Mouse (Mus musculus): ENCODE results near the gene Rho.

The Rho gene

GRCm38 (mm10) chr6:115931639-115932038, at the start of gene Rho:
Gene Rho (plus strand): TSS chr6:115931748.
- no peak for DNase-seq (ENCODE audit: low spot score in 2 of 2)

GRCm38 (mm10) chr6:115884018-115884417, 47.5 kb upstream of the Rho start:
- DNase-seq (ENCODE audit: low spot score in 2 of 2): no peak

- DNase-seq (ENCODE audit: low spot score in 2 of 2): no peak
These were observed 44.7 kb upstream of the Rho start for GRCm38 (mm10) chr6:115886894-115887293.

GRCm38 (mm10) chr6:115888296-115888695, 43.3 kb upstream of the Rho start:
- DNase-seq (ENCODE audit: low spot score in 2 of 2): no peak

GRCm38 (mm10) chr6:115890601-115891000, 40.9 kb upstream of the Rho start:
- DNase-seq (ENCODE audit: low spot score in 2 of 2): no peak

GRCm38 (mm10) chr6:115891061-115891460, 40.5 kb upstream of the Rho start:
- no peak for DNase-seq (ENCODE audit: low spot score in 2 of 2)

- DNase-seq (ENCODE audit: low spot score in 2 of 2): no peak
These were observed 40.0 kb upstream of the Rho start for GRCm38 (mm10) chr6:115891497-115892061.

GRCm38 (mm10) chr6:115892363-115892762, 39.2 kb upstream of the Rho start:
- DNase-seq (ENCODE audit: low spot score in 2 of 2): no peak

- no peak for DNase-seq (ENCODE audit: low spot score in 2 of 2)
These were observed 35.2 kb upstream of the Rho start for GRCm38 (mm10) chr6:115896346-115896745.

GRCm38 (mm10) chr6:115897117-115897516, 34.4 kb upstream of the Rho start:
- no peak for DNase-seq (ENCODE audit: low spot score in 2 of 2)

- no peak for DNase-seq (ENCODE audit: low spot score in 2 of 2)
These were observed 33.5 kb upstream of the Rho start for GRCm38 (mm10) chr6:115897926-115898520.

GRCm38 (mm10) chr6:115901062-115901461, 30.5 kb upstream of the Rho start:
- peak in 1 of 2 experiments; percentile 47 for DNase-seq (ENCODE audit: low spot score in 2 of 2)

- DNase-seq (ENCODE audit: low spot score in 2 of 2): no peak
These were observed 30.0 kb upstream of the Rho start for GRCm38 (mm10) chr6:115901489-115901931.

GRCm38 (mm10) chr6:115902545-115902944, 29.0 kb upstream of the Rho start:
- no peak for DNase-seq (ENCODE audit: low spot score in 2 of 2)

GRCm38 (mm10) chr6:115905568-115905967, 26.0 kb upstream of the Rho start:
- no peak for DNase-seq (ENCODE audit: low spot score in 2 of 2)

GRCm38 (mm10) chr6:115906455-115906854, 25.1 kb upstream of the Rho start:
- no peak for DNase-seq (ENCODE audit: low spot score in 2 of 2)

- DNase-seq (ENCODE audit: low spot score in 2 of 2): no peak
These were observed 24.7 kb upstream of the Rho start for GRCm38 (mm10) chr6:115906871-115907270.

GRCm38 (mm10) chr6:115908421-115908982, 23.0 kb upstream of the Rho start:
- no peak for DNase-seq (ENCODE audit: low spot score in 2 of 2)

- peak in 1 of 2 experiments; percentile 21 for DNase-seq (ENCODE audit: low spot score in 2 of 2)
These were observed 22.5 kb upstream of the Rho start for GRCm38 (mm10) chr6:115909052-115909451.

GRCm38 (mm10) chr6:115909940-115910339, 21.6 kb upstream of the Rho start:
- DNase-seq (ENCODE audit: low spot score in 2 of 2): no peak

GRCm38 (mm10) chr6:115911763-115912162, 19.8 kb upstream of the Rho start:
- no peak for DNase-seq (ENCODE audit: low spot score in 2 of 2)

GRCm38 (mm10) chr6:115913482-115913881, 18.1 kb upstream of the Rho start:
- no peak for DNase-seq (ENCODE audit: low spot score in 2 of 2)

GRCm38 (mm10) chr6:115914511-115915202, 16.9 kb upstream of the Rho start:
- no peak for DNase-seq (ENCODE audit: low spot score in 2 of 2)
